Mouse (Mus musculus): ENCODE results near the gene Adra2b.

- TF ChIP-seq CTCF (IDR thresholded peaks at IDR 0.05; ENCODE audit: low read depth) (no peak), EP300 (optimal IDR thresholded peaks at IDR 0.05) (no peak)
These were observed 27.3 kb downstream of the Adra2b start for GRCm38 (mm10) chr2:127390352-127390751.
